In genomic region chr1:193133726-193134125, GRCm38 (mm10) we compare ENCODE assay signal across 17 mouse cellular contexts. TPM values are rescaled to one million over a fixed set of nuclear protein-coding genes. Genes with fewer than 3 reads are reported as not detected.
DNase-seq lines count a peak whose midpoint lies in the region; ATAC-seq and TF ChIP-seq lines count a peak whose summit lies in the region.
"Had no signal": no experiment of that assay in that cellular context is flagged by ENCODE, and none has a peak within 500 bp of the region (broad histone marks: within the 10 kb centered on the region; RNA-seq: fewer than 3 reads in every experiment).

No protein-coding gene starts in this region.

- no peak overlapping the region for H3K4me3 ChIP-seq in layer of hippocampus, adult 2 months
- H3K4me3 ChIP-seq: liver, embryonic 13.5 days; myocyte had no signal

- ATAC-seq in CD4-positive, CD25-positive, alpha-beta regulatory T cell, adult 4 months, result no peak
- ATAC-seq in activated CD4-positive, CD25-positive, alpha-beta regulatory T cell, adult 4 months, result no peak
- ATAC-seq: inflammation-experienced regulatory T-cells, adult 6 months; Patski had no signal

- peak; percentile 47 for TF ChIP-seq CTCF in layer of hippocampus, adult 2 months (conservative IDR thresholded peaks at IDR 0.05)

- peak; percentile 47 for DNase-seq in CD4-positive, CD25-positive, alpha-beta regulatory T cell, adult 2 months (ENCODE audit: low read depth, low spot score)
- no peak for DNase-seq in layer of hippocampus, adult 2 months (ENCODE audit: low spot score in 2 of 2)
- DNase-seq in layer of hippocampus, adult 9-10 months (ENCODE audit: low spot score), result no peak
- DNase-seq in A20 (ENCODE audit: low read depth, low spot score) (peak; percentile 47), ZHBTc4 (ENCODE audit: low read depth, low spot score) (peak; percentile 74)
- DNase-seq in adrenal gland, postnatal 14 days, result no peak
- DNase-seq: cerebellum, adult 9-10 months; gastrocnemius, postnatal 10 days; heart, postnatal 4 days; kidney, postnatal 25 days; liver, embryonic 13.5 days; lung, postnatal 4 days had no signal

- no peak overlapping the region for H3K27ac ChIP-seq in layer of hippocampus, adult 2 months
- H3K27ac ChIP-seq: liver, embryonic 13.5 days had no signal

RNA-seq across cellular contexts. Expression of gene Diexf, which starts 3.7 kb away (rescaled TPM):
- 1 to 10 TPM; 9.5 to 10.0 TPM for polyA plus RNA-seq in CD4-positive, CD25-positive, alpha-beta regulatory T cell, adult 4 months (2017; shearing (Covaris generic))
- 10 to 100 TPM; 22.9 to 24.8 TPM for total RNA-seq in layer of hippocampus, adult 2 months (2021)
- polyA plus RNA-seq in activated CD4-positive, CD25-positive, alpha-beta regulatory T cell, adult 4 months (2017; shearing (Covaris generic)), result 1 to 10 TPM; 6.8 to 7.1 TPM
- total RNA-seq in adrenal gland, postnatal 14 days (2021), result 18.9 and 19.5 TPM in 2 replicates

RNA-seq across cellular contexts. Expression of gene Irf6, which starts 19.2 kb away (rescaled TPM):
- polyA plus RNA-seq in CD4-positive, CD25-positive, alpha-beta regulatory T cell, adult 4 months (2017; shearing (Covaris generic)), result 1 to 10 TPM; 7.3 to 9.3 TPM
- under 1 TPM; 0.49 to 0.66 TPM for total RNA-seq in layer of hippocampus, adult 2 months (2021)
- polyA plus RNA-seq in activated CD4-positive, CD25-positive, alpha-beta regulatory T cell, adult 4 months (2017; shearing (Covaris generic)), result 1 to 10 TPM; 3.5 to 5.9 TPM
- 1.1 and 2.9 TPM in 2 replicates for total RNA-seq in adrenal gland, postnatal 14 days (2021)

RNA-seq across cellular contexts. Expression of gene A130010J15Rik, which starts 34.1 kb away (rescaled TPM):
- polyA plus RNA-seq in CD4-positive, CD25-positive, alpha-beta regulatory T cell, adult 4 months (2017; shearing (Covaris generic)), result 10 to 100 TPM; 15.7 to 16.1 TPM
- 1 to 10 TPM; 5.1 to 5.3 TPM for total RNA-seq in layer of hippocampus, adult 2 months (2021)
- 10 to 100 TPM in 1 of 2 experiments, 1 to 10 TPM in 1; 9.8 to 16.4 TPM for polyA plus RNA-seq in activated CD4-positive, CD25-positive, alpha-beta regulatory T cell, adult 4 months (2017; shearing (Covaris generic))
- 2.8 and 5.4 TPM in 2 replicates for total RNA-seq in adrenal gland, postnatal 14 days (2021)

Comparison
In these comparisons a context has a peak if more than half of its experiments do, and no peak if none do; other contexts are left out.
1. DNase-seq: peak in CD4-positive, CD25-positive, alpha-beta regulatory T cell, adult 2 months (single experiment), A20 (single experiment) and ZHBTc4 (single experiment); none in layer of hippocampus, adult 2 months (0 of 2), layer of hippocampus, adult 9-10 months (single experiment) and adrenal gland, postnatal 14 days (single experiment).